ENCODE assay signal across 13 mouse cellular contexts in genomic region chr12:76909218-76909617, GRCm38 (mm10). TPM values are rescaled to one million over a fixed set of nuclear protein-coding genes. Genes with fewer than 3 reads are reported as not detected.
DNase-seq lines count a peak whose midpoint lies in the region; ATAC-seq and TF ChIP-seq lines count a peak whose summit lies in the region.
"Had no signal": no experiment of that assay in that cellular context is flagged by ENCODE, and none has a peak within 500 bp of the region (broad histone marks: within the 10 kb centered on the region; RNA-seq: fewer than 3 reads in every experiment).

No protein-coding gene starts in this region.

- H3K27me3 ChIP-seq in kidney, embryonic 15.5 days = no peaks in the 10 kb centered on the region
- no peaks in the 10 kb centered on the region for H3K27me3 ChIP-seq in kidney, embryonic 16.5 days (ENCODE audit: insufficient read depth, low read length)
- H3K27me3 ChIP-seq in liver, embryonic 11.5 days (replicated peaks; ENCODE audit: control insufficient read depth, insufficient read depth, low read length) = no peaks in the 10 kb centered on the region
- no peaks in the 10 kb centered on the region for H3K27me3 ChIP-seq in limb, embryonic 10.5 days (ENCODE audit: low read depth, poor library complexity, severe bottlenecking)
- H3K27me3 ChIP-seq: limb, embryonic 13.5 days; Patski had no signal

- H3K36me3 ChIP-seq in kidney, embryonic 15.5 days = peaks cover 41% of the 10 kb centered on the region
- 0 out of 2 replicates have a peak, but pooled peaks cover 3% of the 10 kb centered on the region for H3K36me3 ChIP-seq in kidney, embryonic 16.5 days (ENCODE audit: insufficient read depth, low read length)
- H3K36me3 ChIP-seq in liver, embryonic 11.5 days (ENCODE audit: control insufficient read depth, insufficient read depth, low read length) = peaks cover 5% of the 10 kb centered on the region; the same call in 1 of the 2 replicates
- H3K36me3 ChIP-seq in limb, embryonic 10.5 days = peaks cover 26% of the 10 kb centered on the region

- no peak overlapping the region for H3K4me3 ChIP-seq in kidney, embryonic 15.5 days (replicated peaks)
- no peak overlapping the region for H3K4me3 ChIP-seq in kidney, embryonic 16.5 days (ENCODE audit: low read length)
- peak overlapping the region; percentile 55 for H3K4me3 ChIP-seq in liver, embryonic 11.5 days (ENCODE audit: low read depth, low read length)
- H3K4me3 ChIP-seq in limb, embryonic 10.5 days = no peak overlapping the region
- no peak overlapping the region for H3K4me3 ChIP-seq in layer of hippocampus, adult 2 months
- H3K4me3 ChIP-seq: limb, embryonic 13.5 days had no signal

- H3K9me3 ChIP-seq in kidney, embryonic 15.5 days (replicated peaks) = no peaks in the 10 kb centered on the region
- no peaks in the 10 kb centered on the region for H3K9me3 ChIP-seq in kidney, embryonic 16.5 days (ENCODE audit: low read length)
- no peaks in the 10 kb centered on the region for H3K9me3 ChIP-seq in liver, embryonic 11.5 days (ENCODE audit: control insufficient read depth, low read length)
- no peaks in the 10 kb centered on the region for H3K9me3 ChIP-seq in limb, embryonic 10.5 days (replicated peaks)
- H3K9me3 ChIP-seq: limb, embryonic 13.5 days had no signal

- TF ChIP-seq CTCF in layer of hippocampus, adult 2 months (conservative IDR thresholded peaks at IDR 0.05) = no peak

- H3K4me1 ChIP-seq in kidney, embryonic 15.5 days = peaks cover 24% of the 10 kb centered on the region
- peaks cover 13% of the 10 kb centered on the region; the same call in 1 of the 2 replicates for H3K4me1 ChIP-seq in kidney, embryonic 16.5 days (ENCODE audit: insufficient read depth, low read length)
- peaks cover 50% of the 10 kb centered on the region for H3K4me1 ChIP-seq in liver, embryonic 11.5 days (replicated peaks; ENCODE audit: control insufficient read depth, insufficient read depth, low read length)
- no peaks in the 10 kb centered on the region for H3K4me1 ChIP-seq in limb, embryonic 10.5 days

- peak; percentile 80 for DNase-seq in c-Kit-negative CD71-positive TER-119-positive erythroid progenitor cells, embryonic 14.5 days (ENCODE audit: low read depth, low spot score)
- no peak for DNase-seq in liver, embryonic 11.5 days (ENCODE audit: low spot score)
- peak; percentile 66 to 68 for DNase-seq in spleen, postnatal 10 days (ENCODE audit: low spot score in 2 of 2)
- DNase-seq in limb, embryonic 10.5 days (ENCODE audit: low spot score) = no peak
- no peak for DNase-seq in layer of hippocampus, adult 2 months (ENCODE audit: low spot score in 2 of 2)
- no peak for DNase-seq in thymus, postnatal 14 days
- DNase-seq: kidney, adult 8-10 months had no signal

- 86% methylated on average over 5 of the region's 5 CpGs for WGBS in kidney, embryonic 15.5 days
- 87% methylated on average over 5 of the region's 5 CpGs for WGBS in kidney, embryonic 16.5 days
- WGBS in liver, embryonic 11.5 days = 37% methylated on average over 5 of the region's 5 CpGs
- 82% methylated on average over 5 of the region's 5 CpGs for WGBS in limb, embryonic 10.5 days

- no peak overlapping the region for H3K9ac ChIP-seq in kidney, embryonic 15.5 days
- H3K9ac ChIP-seq in kidney, embryonic 16.5 days (replicated peaks; ENCODE audit: low read length) = no peak overlapping the region
- H3K9ac ChIP-seq in liver, embryonic 11.5 days (ENCODE audit: low read depth, low read length) = peak overlapping the region; percentile 83
- H3K9ac ChIP-seq: hindbrain, embryonic 14.5 days; limb, embryonic 13.5 days had no signal

- peak; percentile 55 for ATAC-seq in kidney, embryonic 15.5 days (replicated peaks; ENCODE audit: low FRiP score)
- no peak for ATAC-seq in kidney, embryonic 16.5 days (ENCODE audit: low FRiP score, low TSS enrichment)
- ATAC-seq in liver, embryonic 11.5 days (replicated peaks; ENCODE audit: low FRiP score) = peak; percentile 92
- ATAC-seq: Patski had no signal

- H3K4me2 ChIP-seq in kidney, embryonic 15.5 days = no peak overlapping the region
- no peak overlapping the region for H3K4me2 ChIP-seq in kidney, embryonic 16.5 days (replicated peaks; ENCODE audit: low read depth, low read length)
- H3K4me2 ChIP-seq in liver, embryonic 11.5 days = peak overlapping the region; percentile 61
- H3K4me2 ChIP-seq: hindbrain, embryonic 14.5 days; limb, embryonic 13.5 days had no signal

- no peak overlapping the region for H3K27ac ChIP-seq in kidney, embryonic 15.5 days
- no peak overlapping the region for H3K27ac ChIP-seq in kidney, embryonic 16.5 days (ENCODE audit: low read length)
- H3K27ac ChIP-seq in liver, embryonic 11.5 days (ENCODE audit: low read depth, low read length) = peak overlapping the region; percentile 97
- no peak overlapping the region for H3K27ac ChIP-seq in limb, embryonic 10.5 days
- H3K27ac ChIP-seq in layer of hippocampus, adult 2 months = no peak overlapping the region
- H3K27ac ChIP-seq: hindbrain, embryonic 14.5 days; limb, embryonic 13.5 days; macrophage had no signal

RNA-seq across cellular contexts. Expression of gene Max, which starts 52.8 kb away (rescaled TPM):
- 16.6 and 19.9 TPM in 2 replicates for polyA plus RNA-seq in kidney, embryonic 15.5 days (2015; fragmentation: Nextera tagmentation; extraction: Ambion mirVana)
- 16.3 and 17.3 TPM in 2 replicates for polyA plus RNA-seq in kidney, embryonic 16.5 days (2015; fragmentation: Nextera tagmentation; extraction: Ambion mirVana)
- 17.8 and 21.9 TPM in 2 replicates for polyA plus RNA-seq in liver, embryonic 11.5 days (2014; fragmentation: Nextera tagmentation; extraction: Ambion mirVana)
- polyA plus RNA-seq in limb, embryonic 10.5 days (2016; fragmentation: Nextera tagmentation; extraction: Ambion mirVana) = 11.5 and 12.9 TPM in 2 replicates
- total RNA-seq in layer of hippocampus, adult 2 months (2021) = 10 to 100 TPM; 69.6 to 78.7 TPM

Comparison
In these comparisons a context has a peak if more than half of its experiments do, and no peak if none do; other contexts are left out.
1. DNase-seq: peak in c-Kit-negative CD71-positive TER-119-positive erythroid progenitor cells, embryonic 14.5 days (single experiment) and spleen, postnatal 10 days (2 of 2); none in liver, embryonic 11.5 days (single experiment), limb, embryonic 10.5 days (single experiment), layer of hippocampus, adult 2 months (0 of 2) and thymus, postnatal 14 days (single experiment).